Mouse (Mus musculus) skeletal muscle tissue, adult 2 months (tissue): Measurements from ENCODE around the gene Pcbp3.
"Not testable (repeated sequence)": the region's sequence is repeated elsewhere in the genome, so short reads cannot be mapped to it uniquely, and the experiment has no call there.

Experiments
- DNase-seq: peaks from one replicate; pipeline ENCODE4 v3.0.0-alpha.2; 2012; ENCODE audit warnings: low read depth, low spot score

Gene Pcbp3

GRCm38 (mm10) chr10:76961790-76962489 is at the start of gene Pcbp3:
TSS of gene Pcbp3 (minus strand) at chr10:76961887.
- DNase-seq = peak; percentile 98

GRCm38 (mm10) chr10:77008698-77009097 is 47.0 kb upstream of the Pcbp3 start:
- no peak for DNase-seq

DNA sequence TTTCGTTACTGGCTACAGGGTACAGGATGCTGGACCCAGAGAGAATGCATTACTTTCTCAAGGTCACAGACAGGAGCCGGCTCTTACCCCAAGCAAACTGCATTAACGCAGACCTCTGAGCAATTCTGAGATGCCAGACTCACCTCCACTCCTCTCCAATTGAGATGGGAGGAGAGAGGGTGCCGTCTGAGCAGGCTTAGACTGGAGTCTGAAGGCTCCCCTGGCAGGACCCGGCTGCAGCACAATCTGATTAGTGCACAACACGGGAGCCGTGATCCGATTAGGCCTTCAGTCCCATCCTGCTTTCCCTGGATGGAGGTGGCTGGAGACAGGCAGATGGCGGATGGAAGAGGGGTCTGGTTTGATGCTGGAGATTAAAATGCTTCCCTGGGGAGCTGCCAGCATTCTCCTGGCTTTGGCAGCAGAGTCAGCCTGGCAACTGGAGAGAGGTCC is 46.4 kb upstream of the Pcbp3 start:
- DNase-seq = no peak

DNA sequence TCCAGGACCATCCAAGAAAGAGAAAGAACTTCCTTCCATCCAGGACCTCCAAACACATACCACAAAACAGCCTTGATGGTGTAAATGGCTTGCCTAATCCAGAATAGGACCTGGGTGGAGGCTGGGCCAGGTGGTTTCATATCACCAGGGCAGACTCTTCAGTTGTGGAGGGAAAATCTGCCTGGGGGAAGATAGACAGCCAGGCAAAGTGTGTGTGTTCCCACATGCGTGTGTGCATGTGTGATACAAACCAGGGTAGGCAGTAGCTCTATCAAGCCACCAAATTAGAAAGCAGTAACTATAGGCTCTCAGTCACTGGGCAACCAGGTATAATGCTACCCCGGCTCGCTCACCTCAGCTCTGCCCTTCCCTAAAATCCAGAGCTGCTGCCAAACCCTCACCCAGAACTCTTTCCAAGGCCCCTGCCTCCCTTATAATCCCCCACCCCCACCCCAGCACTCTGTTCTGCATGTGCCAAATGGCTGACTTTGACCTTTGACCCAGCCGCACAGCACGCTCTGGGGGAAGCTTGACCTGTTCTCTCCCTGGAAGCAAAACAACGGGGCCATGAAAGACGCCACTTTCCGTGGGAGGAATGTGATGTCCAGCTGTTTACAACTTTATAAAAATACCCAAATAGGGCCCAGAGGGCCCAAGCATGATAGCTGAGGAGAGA is 45.9 kb upstream of the Pcbp3 start:
- DNase-seq = no peak

DNA sequence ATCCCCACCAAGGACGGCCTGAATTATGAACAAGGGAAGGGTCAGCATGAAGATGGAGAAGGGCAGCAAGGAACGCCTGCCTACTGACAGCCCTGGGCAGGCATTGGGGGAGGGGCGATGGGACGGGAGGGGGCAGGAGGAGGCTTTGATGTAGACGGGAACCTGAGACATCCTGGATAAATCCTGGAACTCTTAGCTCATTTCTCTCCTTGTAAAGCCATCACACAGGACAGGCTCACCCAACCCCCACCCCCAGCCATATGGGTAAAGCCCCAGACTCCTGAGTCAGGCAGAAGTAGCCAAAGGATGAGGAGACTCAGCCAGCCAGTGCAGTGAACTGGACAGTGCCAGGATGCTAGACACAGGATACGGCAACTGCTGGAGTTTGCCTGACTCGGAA is 43.2 kb upstream of the Pcbp3 start:
- no peak for DNase-seq

- peak; percentile 14 for DNase-seq
Observed at GRCm38 (mm10) chr10:76997759-76998513, 36.2 kb upstream of the Pcbp3 start.

DNA sequence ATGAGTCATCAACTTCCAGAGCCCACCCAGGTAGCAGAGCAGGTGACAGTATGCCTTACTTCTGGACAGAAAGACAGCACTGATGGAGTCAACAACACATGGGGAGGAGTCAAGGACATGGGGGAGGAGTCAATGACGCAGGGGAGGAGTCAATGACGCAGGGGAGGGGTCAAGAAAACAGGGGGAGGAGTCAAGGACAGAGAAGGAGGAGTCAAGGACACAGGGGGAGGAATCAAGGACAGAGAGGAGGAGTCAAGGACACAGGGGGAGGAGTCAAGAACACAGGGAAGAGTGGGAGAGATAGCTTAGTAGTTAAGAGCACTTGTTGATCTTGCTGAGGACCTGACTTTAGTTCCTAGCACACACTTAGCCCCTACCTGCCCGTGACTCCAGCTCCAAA is 30.8 kb upstream of the Pcbp3 start:
- no peak for DNase-seq

DNA sequence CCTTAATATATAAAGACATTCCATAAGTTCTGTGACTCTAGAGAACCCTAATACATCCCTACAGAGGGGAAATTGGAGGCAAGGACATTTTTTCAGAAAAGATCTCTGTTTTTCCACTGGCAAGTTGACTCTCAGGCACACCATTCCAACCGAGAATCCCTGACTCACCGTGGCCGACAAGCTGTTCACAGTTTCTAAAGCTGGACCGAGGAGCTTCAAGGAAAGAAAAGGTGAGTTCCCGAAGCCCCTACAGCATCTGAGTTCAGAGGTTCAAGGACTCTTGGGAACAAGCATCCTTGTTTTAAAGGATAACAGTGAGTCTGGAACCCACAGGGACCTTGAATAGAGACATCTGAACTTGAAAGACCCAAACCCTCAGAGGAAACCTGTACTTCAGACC is 26.9 kb upstream of the Pcbp3 start:
- DNase-seq = no peak

DNA sequence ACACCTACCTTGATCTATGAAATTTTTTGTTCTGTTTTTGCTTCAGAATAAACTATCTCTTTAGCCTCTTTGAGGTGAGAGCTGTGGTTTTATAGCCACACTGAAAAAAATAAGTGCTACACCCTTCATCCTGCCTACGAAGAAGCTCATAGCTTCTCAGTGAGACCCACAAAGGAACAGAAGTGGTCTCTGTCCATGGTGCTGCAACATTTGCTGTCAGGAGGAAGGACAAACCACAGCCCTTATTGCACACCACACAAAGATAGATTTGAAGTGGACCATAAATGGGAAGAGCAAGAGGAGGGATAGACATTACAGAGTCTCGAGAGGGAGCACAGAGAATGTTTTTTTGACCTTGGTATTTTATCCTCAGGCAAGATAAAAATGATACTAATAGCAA is 16.4 kb upstream of the Pcbp3 start:
- no peak for DNase-seq

- DNase-seq = no peak
Observed at GRCm38 (mm10) chr10:76976699-76977098, 15.0 kb upstream of the Pcbp3 start.

DNA sequence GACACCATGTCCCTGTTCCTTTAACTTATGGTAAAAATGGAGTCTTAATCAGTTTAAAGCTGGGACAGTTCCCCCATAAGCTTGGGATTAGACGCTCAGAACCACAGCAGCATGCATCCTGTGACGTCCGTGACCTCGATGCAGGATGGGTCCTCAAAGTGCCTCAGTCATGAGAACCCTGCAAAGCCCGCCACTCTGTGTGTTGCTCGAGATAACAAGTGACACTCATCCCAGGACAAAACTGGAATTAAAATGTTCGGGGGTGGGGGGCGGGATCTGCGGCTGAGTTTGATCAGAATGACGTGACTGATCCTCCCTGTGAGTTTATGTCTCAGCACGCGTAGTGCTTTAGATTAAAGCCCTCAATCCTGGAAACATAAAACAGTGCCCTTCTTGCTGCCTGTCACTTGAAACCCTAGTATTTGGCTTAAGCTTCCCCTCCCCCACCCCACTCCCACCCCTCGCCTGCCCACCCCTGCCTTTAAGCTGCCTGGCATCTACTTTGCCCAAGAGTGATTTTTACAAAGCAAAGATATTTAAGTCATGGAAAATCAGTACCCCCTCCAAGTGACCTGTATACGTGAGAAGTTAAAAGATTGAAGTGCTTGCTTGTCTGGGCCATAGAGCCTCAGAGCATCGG is 12.2 kb upstream of the Pcbp3 start:
- DNase-seq = no peak

DNA sequence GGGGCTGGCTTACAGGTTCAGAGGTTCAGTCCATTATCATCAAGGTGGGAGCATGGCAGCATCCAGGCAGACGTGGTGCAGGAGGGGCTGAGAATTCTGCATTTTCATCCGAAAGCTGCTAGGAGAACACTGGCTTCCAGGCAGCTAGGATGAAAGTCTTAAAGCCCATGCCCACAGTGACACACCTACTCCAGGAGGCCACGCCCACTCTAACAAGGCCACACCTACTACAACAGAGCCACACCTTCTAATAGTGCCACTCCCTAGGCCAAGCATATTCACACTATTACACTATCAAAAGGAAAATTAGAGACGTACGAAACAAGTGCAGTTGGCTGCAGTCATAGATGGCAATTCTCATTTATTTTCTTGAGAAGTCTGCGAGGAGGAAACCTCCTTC is 10.6 kb upstream of the Pcbp3 start:
- DNase-seq = not testable (repeated sequence)

- no peak for DNase-seq
Observed at GRCm38 (mm10) chr10:76970974-76971373, 9.3 kb upstream of the Pcbp3 start.

DNA sequence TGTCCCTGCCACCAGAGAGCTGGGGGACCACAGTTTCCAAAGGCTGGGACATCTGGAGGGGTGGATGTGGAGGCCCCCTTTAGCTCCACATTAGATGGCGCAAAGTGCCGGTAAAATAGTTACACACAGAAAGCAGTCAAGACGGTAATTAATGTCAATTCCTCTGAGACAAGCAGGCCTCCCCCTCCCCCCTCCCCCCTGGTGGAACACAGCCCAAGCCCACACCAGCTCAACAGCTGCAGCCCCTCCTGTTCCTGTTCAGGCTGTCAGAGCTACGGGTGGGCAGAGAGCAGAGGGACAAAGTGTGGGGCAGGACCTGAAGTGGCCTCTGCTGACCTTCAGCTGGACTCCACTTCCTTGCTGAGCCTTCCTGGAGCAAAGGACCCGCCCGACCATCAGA is 2.7 kb upstream of the Pcbp3 start:
- DNase-seq = no peak

DNA sequence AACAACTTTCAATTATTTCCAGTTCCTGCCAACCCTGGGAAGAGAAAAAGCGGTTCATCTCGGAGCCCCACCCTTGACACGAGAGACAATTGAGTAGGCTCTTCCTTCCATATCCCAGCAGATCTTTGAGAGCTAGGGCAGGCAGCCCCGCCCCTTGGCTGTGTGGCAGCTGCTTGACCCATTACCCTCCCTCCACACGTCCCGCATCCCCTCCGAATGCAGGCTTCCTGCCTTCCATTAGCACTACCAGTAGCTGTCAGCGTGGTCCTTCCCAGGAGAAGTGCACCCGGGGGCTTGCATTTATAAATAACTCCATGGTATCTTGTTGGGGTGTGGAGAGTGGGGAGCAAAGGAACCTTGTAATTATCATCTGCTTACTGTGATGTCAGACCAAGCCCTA is 2.3 kb upstream of the Pcbp3 start:
- no peak for DNase-seq

GRCm38 (mm10) chr10:76961156-76961555 is 531 bp downstream of the Pcbp3 start:
- no peak for DNase-seq

- no peak for DNase-seq
Observed at GRCm38 (mm10) chr10:76958201-76958600, 3.5 kb downstream of the Pcbp3 start.

- DNase-seq = no peak
Observed at GRCm38 (mm10) chr10:76956200-76956599, 5.5 kb downstream of the Pcbp3 start.

- no peak for DNase-seq
Observed at GRCm38 (mm10) chr10:76941038-76941437, 20.6 kb downstream of the Pcbp3 start.

DNA sequence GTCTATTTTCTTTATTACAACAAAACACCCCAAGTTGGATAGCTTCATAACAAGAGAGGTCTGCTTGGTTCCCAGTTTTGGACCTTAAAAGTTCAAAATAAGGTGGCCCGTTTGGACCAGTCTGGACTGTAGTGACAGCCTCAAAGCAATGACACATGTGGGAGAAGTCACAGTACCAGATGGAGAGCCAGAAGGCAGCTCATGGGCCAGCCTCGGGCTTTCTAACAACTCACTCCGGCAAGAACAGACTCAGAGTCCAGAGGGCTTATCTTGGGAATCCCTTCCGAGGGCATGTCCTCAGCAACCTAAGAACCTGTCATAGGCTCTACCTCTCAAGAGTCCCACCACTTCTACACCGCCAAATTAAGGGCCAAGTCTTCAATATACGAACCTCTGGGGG is 24.9 kb downstream of the Pcbp3 start:
- DNase-seq = no peak

DNA sequence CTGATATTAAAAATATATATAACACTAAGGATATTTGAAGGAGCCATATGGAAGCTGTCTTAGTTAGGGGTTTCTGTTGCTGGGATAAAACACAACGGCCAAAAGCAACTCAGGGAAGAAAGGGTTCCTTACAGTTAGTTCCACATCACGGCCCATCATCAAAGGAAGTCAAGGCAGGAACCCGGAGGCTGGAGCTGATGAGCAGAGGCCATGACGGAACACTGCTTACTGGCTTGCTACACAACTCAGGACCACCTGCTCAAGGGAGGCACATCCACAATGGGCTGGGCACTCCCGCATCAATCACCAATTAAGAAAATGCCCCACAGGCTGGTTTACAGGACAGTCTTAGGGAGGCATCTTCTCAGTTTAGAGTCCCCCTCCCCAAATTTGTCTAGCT is 26.9 kb downstream of the Pcbp3 start:
- DNase-seq = no peak

DNA sequence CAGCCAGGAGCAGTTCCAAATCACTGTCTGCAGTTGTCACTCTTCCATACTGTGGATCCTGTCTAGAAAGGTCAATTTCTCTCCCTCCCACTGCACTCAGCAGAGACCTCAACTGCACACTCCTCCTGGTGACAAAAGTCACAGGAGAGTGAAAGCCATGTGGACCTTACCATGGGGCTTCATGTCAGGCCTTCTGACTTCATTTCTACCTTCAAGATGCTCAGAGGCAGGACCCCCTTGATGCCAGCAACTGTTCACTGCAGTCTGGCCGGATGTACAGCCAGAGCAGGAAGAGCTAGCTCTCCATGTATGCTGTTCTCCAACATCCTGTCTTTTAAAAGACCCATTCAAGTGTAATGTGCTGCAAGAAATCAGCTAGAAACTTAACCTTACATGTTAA is 29.9 kb downstream of the Pcbp3 start:
- DNase-seq = no peak
